18 mouse cellular contexts compared by ENCODE assay signal in genomic region chr13:77128240-77128639, GRCm38 (mm10).
"Had no signal": no experiment of that assay in that cellular context is flagged by ENCODE, and none has a peak within 500 bp of the region (broad histone marks: within the 10 kb centered on the region; RNA-seq: fewer than 3 reads in every experiment).

No protein-coding gene starts in this region.

- ATAC-seq: midbrain, embryonic 13.5 days; midbrain, embryonic 16.5 days had no signal

- H3K27me3 ChIP-seq: kidney, embryonic 15.5 days; liver, embryonic 13.5 days; midbrain, embryonic 13.5 days; neural tube, embryonic 13.5 days; stomach, embryonic 15.5 days had no signal

- H3K9ac ChIP-seq: kidney, embryonic 15.5 days; liver, embryonic 13.5 days; midbrain, embryonic 13.5 days; neural tube, embryonic 13.5 days; stomach, embryonic 15.5 days had no signal

- H3K4me3 ChIP-seq: kidney, embryonic 15.5 days; liver, embryonic 13.5 days; midbrain, embryonic 10.5 days; midbrain, embryonic 13.5 days; myocyte; neural tube, embryonic 13.5 days; stomach, embryonic 15.5 days had no signal

- H3K4me1 ChIP-seq: kidney, embryonic 15.5 days; midbrain, embryonic 13.5 days; stomach, embryonic 15.5 days had no signal

- DNase-seq: kidney, adult 8-10 months; kidney, postnatal 10 days; kidney, postnatal 36 days; liver, embryonic 13.5 days; lung, adult 2 months; lung, postnatal 14 days; lung, postnatal 4 days; right cerebral cortex, adult 18-20 months; right cerebral cortex, postnatal 14 days; right cerebral cortex, postnatal 4 days; thymus, postnatal 25 days had no signal

- H3K27ac ChIP-seq: kidney, embryonic 15.5 days; liver, embryonic 13.5 days; midbrain, embryonic 10.5 days; midbrain, embryonic 13.5 days; neural tube, embryonic 13.5 days; stomach, embryonic 15.5 days had no signal

- H3K36me3 ChIP-seq: stomach, embryonic 15.5 days had no signal

- H3K9me3 ChIP-seq: kidney, embryonic 15.5 days; liver, embryonic 13.5 days; midbrain, embryonic 10.5 days; midbrain, embryonic 13.5 days; neural tube, embryonic 13.5 days; stomach, embryonic 15.5 days had no signal
